Mouse (Mus musculus): ENCODE measurements at regions not wholly inside any gene's neighbourhood (a gene's known extent, or its start where the extent isn't known, plus 50 kb on each side); places are given as distances from the start of the nearest gene placed in this dataset.

DNA sequence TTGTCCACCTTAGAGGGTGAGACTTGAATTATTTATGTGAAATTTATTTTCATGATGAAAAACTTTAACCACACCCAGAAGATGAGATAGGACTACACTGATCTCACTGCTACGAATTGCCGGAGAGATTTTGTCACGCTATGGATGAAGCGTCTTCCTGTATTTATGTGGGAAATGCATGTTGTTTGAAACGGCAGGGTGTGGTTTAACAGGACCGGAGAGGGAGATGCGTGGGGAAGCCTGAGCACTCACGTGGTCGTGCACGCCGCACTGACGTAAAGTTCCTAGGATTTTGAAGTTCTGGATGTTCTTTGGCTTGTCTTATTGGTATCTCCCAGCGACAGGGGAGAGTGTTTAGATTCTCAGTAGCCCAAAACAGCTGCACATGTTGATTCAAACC is 139.3 kb upstream of the Ubr2 start:
- TF ChIP-seq GATA2 (IDR thresholded peaks at IDR 0.05; ENCODE audit: borderline replicate concordance, low read depth, low read length) (no peak), GATA1 (IDR thresholded peaks at IDR 0.05; ENCODE audit: borderline replicate concordance, low read length) (no peak)
